Mouse (Mus musculus) adrenal gland, adult 2 months (tissue): ENCODE results near the gene Myo1d. TPM values are rescaled to one million over a fixed set of nuclear protein-coding genes. Genes with fewer than 3 reads are reported as not detected.
"Not testable (repeated sequence)": the region's sequence is repeated elsewhere in the genome, so short reads cannot be mapped to it uniquely, and the experiment has no call there.

Source experiments
- DNase-seq: peaks from one replicate; pipeline ENCODE4 v3.0.0; 2021
- polyA plus RNA-seq: library from polyadenylated mRNA; depleted of rRNA; stranded (reverse); fragments of >200 nt; gene quantifications from 2 replicates; pipeline ENCODE4 v1.2.3, GENCODE M21; 2012
- total RNA-seq, 2 experiments: library from RNA; stranded (reverse); gene quantifications; 2 replicates each; pipeline ENCODE4 v1.2.3; 2021

Gene Myo1d
- total and polyA plus RNA-seq, 3 experiments, result 63.8 to 87.9 (median 70.7) TPM

- DNase-seq, result no peak
Observed at GRCm38 (mm10) chr11:80481409-80482050, 298.3 kb downstream of the Myo1d start.

GRCm38 (mm10) chr11:80479906-80480866 is 299.6 kb downstream of the Myo1d start:
- DNase-seq, result no peak

DNA sequence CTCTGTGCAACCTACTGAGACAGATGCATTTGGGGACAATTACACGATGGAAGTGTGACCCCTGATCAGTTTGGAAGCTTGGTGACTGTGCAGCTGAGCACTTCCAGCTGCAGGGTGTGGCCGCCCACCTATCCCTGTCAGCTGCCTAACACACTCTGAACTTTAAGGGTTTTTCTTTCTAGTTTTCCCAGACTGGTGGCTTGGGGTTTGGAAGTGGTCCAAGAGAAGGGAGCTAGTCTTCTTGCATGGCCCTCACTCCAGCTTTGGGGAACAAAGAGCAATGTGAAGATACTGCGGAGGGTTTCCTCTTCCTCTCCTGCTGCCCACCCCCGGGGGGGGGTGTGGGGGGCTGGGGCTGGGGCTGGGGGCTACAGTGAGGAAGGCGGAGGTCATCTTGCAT is 300.4 kb downstream of the Myo1d start:
- no peak for DNase-seq

DNA sequence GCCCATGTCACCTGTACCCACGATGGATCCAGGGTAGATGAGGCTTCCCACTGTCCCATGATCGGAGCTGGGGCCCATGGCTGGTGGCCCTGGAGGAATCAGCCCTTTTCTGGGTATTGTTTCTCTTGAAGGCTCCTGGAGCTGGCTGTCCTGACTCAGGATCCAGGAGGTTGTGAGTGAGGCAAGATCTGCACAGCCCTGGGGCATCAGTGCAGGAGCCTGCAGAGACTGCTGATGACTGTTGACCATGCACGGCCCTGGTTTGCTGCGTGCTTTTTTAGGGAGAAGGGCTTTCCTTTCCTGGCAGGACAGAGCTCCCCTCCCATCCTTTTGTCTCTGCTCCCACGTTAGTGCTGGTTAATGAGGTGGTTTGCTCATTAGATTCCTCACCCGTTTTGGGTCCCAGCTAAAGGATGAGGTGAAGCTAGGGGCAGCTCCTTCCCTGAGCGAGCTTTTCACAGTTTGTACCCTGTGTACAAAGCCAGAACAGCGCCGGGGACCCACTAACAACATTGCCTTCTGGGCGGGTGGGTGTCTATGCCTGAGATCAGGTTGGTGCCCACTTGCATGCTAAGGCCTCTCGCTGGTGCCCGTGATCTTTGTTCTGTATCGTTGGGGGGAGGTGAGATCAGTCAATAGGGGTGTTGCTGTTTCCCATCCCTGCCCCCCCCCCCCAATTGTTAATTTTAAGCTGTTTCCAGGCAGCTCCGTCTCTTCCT is 301.0 kb downstream of the Myo1d start:
- no peak for DNase-seq

GRCm38 (mm10) chr11:80477341-80478199 is 302.3 kb downstream of the Myo1d start:
- DNase-seq, result no peak

DNA sequence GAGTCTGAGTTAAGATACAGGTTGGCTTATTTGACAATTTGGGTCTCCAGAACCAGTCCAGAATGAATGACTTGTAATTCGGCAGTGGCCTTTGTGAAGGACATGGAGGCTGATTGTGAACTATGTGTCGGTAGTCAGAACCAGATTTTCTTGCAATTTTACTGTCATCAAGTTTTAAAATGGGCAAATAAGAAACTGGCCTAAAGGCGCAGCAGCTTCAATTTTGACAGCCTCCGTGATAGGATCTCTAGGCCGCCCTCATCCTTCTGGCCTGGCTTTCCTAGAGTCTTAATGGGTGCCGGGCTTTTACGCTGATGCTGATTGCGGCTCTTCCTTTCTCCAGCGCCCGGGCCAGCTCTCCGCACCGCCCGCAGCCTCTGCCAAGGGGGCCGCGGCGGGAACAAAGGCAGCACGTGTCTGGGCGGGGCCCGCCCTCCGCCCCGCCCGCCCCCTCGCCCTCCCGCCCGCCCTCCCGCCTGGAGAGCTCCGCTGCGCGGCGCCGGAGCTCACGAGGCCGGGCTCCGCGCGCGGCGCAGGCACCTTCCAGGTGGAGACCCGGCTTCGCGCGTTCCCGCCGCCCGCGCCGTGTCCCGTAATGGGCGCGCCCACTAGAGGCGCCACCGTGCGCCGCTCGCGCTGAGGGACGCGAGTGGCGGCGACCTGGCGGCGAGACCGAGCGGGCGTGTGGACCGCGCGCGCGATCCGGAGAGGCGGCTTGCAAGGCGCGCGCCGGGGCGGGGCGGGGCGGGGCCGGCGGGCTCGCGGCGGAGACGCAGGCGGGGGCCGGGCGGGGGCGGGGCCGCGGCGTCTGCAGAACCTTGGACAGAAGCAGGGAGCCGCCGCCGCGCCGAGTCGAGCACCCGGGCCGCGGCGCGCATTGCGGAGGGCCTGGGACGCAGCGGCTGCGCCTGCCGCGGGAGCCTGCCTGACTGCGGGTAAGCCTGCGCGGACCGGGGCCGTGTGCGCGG is 303.3 kb downstream of the Myo1d start, which contains the start of gene Cdk5r1:
Cdk5r1 (plus strand) TSS at position 802 of the 968 bp plus-strand sequence.
- DNase-seq, result peak; percentile 93

- no peak for DNase-seq
Observed at GRCm38 (mm10) chr11:80475544-80475943, 304.3 kb downstream of the Myo1d start.

DNA sequence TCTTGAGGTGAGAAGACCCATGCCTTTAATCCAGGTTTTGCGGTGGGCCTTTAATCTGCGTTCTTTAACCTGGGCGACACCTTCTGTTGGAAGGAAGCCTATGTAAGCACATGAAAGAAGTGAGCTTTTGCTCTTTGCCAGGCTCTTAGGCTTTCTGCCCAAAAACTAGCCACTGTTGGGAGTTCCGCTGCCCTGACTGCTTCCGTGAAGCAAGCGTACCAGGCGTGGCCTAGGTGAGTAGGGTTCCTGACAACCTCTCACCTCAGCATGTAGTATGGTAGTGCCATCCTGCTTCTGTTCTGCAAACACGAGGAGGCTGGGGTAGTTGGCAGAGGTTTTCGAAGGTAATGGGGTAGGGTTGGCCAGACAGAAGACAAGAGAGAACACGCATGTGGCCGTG is 305.0 kb downstream of the Myo1d start:
- DNase-seq, result no peak

DNA sequence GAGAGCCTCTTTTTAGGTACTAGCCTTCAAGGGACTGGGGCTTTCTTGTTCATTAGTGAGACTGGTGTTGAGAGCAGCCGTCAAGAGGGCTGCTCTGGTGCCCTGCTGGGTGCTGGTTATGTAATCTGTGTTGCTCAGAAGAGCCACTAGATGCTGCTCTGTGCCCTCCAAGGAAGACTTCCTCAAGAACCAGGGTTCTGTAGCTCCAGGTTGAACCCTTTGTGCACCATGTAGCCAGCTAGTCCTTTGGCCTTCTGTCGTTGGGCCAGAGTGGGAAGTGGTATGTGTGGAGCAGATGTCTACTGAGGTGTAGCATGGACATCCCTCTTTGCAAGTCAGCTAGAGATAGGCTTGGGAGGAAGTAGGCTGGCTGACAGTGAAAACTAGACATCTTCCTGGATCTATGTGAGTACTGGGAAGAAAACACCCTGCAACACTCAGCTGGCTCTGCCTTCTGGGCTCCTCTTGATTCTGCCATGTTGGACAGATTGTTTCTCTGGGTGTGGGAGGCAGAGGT is 305.6 kb downstream of the Myo1d start:
- no peak for DNase-seq

GRCm38 (mm10) chr11:80471836-80472605 is 307.8 kb downstream of the Myo1d start:
- DNase-seq, result no peak

DNA sequence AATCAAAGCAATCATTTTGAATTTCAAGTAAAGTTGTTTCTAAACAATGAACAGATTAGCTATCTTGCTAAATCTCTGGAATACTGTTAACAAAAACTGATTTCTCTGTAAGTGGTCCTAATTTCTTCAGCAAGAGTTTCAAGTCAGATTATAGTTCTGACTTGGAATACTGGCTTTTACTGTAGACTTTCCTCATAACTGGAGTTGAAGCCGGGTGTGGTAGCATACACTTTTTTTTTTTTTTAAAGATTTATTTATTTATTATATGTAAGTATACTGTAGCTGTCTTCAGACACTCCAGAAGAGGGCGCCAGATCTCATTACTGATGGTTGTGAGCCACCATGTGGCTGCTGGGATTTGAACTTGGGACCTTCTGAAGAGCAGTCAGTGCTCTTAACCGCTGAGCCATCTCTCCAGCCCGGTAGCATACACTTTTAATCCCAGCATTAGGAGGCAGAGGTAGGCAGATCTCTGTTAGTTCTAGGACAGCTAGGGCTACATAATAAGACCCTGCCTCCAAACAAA is 316.2 kb downstream of the Myo1d start:
- DNase-seq, result not testable (repeated sequence)

GRCm38 (mm10) chr11:80453198-80453597 is 326.6 kb downstream of the Myo1d start:
- DNase-seq, result no peak

DNA sequence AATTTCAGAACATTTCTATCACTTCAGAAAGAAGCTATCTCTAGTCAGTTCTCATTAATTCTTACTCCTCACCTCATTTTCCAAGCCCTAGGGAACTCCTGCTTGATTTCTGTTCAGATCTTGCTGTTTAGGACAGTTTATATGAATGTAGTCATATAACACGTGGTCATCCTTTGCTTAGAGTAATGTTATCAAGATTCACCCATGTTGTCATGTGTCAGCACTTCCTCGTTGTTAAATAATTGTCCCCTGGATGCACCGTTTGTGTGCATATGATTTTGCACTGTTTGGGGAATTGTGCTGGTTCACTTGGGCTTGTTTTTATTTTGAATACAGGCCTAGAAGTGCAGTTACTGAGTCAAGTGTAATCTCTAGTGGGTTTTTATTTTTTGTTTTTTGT is 327.6 kb downstream of the Myo1d start:
- no peak for DNase-seq

- DNase-seq, result no peak
Observed at GRCm38 (mm10) chr11:80449859-80450258, 330.0 kb downstream of the Myo1d start.

GRCm38 (mm10) chr11:80446916-80447315 is 332.9 kb downstream of the Myo1d start:
- DNase-seq, result peak; percentile 13
